Mouse (Mus musculus): ENCODE data around the gene Apobec2. TPM values are rescaled to one million over a fixed set of nuclear protein-coding genes. Genes with fewer than 3 reads are reported as not detected.

Apobec2 gene
- total RNA-seq, 1 experiment from 2014 or later: 0.05 TPM

DNA sequence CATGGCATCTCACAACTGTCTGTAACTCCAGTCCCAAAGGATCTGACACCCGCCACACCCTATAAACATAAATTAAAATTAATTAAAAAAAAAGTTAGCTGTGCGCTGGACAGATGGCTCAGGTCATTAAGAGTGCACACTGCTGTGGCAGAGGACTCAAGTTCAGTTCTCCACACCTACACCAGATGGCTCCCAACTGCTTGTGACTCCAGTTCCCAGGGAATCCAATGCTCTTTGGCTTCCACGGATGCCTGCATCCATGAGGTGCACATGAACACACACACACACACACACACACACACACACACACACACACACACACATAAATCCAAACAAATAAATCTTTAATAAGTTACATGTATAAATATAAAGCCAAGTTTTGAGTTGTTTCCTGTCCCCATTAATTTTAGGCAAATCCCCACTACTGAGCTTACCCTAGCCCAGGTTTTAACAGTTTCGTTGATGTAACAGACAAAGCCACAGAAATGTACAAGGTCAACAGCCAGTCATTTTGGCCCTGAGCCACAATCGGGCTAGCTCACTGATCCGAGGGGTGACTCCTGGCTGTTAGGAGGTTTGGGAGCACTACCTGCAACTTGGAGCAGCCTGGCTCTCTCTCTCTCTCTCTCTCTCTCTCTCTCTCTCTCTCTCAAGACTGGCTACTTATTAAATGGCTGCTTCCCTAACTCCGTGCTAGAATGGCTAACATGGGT lies 10.2 kb upstream of the Apobec2 start:
- no peak for ATAC-seq (replicated peaks; ENCODE audit: low read depth, poor library complexity, severe bottlenecking)

DNA sequence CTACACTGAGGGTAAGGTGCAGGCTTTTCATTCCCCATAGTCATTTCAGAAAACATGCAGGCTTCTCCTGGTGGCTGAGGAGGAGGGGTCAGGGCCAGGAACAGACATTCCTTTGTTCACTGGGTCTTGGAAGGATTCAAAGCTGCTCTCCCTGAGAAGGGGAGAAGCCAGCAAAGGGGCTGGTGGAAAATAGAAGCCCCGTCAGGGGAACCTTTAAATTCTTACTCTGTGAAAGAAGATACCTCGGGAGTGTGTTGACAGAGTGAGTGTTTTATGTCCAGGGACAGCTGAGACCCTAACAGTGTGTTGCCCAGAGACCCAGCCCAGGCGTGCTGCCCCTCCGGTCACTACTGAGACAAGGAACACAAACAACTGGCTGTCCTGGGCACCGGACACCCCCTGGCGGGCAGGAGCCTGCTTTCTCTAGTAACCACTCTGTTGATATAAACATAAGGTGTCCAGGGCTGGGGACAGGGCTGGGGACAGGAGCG lies 4.7 kb upstream of the Apobec2 start:
- no peak for ATAC-seq (replicated peaks; ENCODE audit: low read depth, poor library complexity, severe bottlenecking)

DNA sequence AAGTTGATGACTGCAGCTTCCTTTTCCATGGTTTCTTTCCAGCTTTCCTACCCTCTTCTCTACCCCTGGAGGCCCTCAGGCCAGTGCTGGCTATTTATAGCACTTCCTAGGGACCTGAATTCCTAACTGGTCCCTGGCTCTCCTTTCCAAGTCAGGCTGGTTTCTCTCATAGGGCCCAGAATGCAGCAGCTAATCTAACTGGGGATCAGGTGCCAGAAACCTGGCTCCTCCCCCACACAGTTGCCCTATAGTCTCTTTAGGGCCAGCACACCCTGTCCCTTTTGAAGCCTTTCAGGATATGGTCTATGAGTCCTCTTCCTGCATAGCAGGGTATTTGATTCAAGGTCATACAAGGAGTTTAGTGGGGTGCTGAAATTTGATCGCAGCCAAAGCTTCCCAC lies 3.8 kb upstream of the Apobec2 start:
- no peak for ATAC-seq (replicated peaks; ENCODE audit: low read depth, poor library complexity, severe bottlenecking)

DNA sequence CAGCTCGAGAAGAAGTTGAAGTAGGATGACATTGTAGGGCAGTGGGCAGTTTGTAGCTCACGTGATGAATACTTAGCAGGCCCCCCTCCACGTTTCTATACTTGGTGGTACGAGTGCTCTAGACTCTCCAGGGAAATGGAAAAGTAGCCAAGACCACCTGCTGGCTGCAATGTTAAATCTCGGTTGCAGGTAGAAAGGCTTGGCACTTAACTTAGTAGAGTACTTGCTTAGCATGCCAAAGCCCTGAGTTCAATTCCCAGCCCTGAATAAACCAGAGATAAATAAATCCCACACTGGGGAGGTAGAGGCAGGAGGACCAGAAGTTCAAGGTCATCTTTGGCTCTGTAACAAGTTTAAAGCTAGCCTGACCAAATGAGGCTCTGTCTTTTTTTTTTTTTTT lies 1.7 kb upstream of the Apobec2 start:
- no peak for ATAC-seq (replicated peaks; ENCODE audit: low read depth, poor library complexity, severe bottlenecking)

DNA sequence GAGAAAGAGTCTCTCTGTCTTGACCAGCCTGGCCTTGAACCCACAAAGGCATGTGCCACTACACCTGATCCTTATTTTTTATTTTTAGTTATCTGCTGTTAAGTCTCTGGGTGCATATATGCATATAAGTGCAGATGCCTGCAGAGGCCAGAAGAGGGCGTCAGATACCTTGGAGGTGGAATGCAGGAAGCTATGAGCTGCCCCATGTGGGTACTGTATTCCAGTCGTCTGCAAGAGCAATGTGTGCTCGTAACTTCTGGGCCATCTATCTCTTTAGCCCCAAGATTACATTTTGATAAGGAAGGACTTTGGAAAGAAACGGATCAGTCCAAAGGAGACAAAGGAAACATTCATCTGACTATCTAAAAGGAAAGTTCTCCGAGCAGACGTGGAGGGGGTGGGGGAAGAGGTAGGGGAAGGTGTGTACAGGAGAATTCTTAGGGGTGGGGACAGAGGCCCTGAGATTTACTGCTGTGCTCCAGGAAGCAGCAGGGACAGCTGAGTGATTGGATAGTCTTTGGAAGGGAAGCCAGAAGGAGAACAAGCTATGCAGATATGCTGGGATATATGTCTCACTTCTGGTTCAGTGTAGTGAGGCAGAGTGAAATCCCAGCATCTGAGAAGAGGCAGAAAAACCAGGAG lies 1.1 kb upstream of the Apobec2 start:
- ATAC-seq (replicated peaks; ENCODE audit: low read depth, poor library complexity, severe bottlenecking): no peak

DNA sequence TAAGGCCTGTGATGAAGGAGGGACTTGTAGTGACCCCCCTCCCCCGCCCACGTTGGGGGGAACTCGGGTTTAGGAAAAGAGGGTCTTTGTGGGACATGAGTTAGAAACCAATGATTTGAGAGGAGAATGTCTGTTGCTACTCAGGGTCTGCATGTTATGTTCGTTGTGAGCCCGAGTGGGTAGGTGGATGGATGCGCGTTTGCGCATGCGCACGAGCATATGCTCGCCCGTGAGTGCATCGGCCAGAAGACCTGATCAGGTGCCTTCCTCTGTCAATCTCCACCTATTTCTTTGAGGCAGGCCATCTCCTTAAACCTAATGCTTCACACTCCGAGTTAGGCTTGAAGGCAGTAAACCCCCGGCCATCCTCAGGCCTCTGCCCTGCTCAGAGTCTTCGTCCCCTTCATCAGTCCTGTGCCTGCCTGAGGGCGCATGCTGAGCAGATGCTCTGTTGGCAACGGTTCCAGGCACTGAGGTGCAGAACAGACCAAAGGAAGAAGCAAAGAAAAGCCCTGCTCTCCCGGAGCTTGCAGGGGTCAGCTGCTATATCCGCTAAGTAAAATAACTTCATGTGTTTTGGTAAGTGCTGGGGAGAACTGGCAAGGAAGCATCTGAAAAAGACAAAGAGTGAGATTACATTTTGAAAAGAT lies 401 bp upstream of the Apobec2 start:
- ATAC-seq (replicated peaks; ENCODE audit: low read depth, poor library complexity, severe bottlenecking): no peak

DNA sequence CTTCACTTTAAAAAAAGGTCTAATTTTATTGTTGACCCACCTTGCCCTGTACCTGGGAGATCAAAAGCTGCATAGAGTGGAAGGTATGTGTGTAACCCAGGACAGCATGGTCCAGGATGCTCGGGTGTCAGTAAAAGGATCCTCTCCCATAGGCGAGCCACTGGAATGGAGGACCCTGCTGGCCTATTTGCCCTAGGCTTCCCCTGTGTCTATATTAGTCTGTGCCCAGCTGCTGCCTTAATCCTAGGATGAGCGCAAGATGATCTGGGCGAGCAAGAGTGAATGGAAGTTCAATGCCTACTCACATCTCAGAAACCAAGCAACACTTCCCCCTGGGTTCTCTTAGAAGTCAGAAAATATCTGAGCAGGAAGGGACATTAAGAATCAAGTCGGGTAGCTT lies 1.7 kb downstream of the Apobec2 start:
- no peak for ATAC-seq (replicated peaks; ENCODE audit: low read depth, poor library complexity, severe bottlenecking)

DNA sequence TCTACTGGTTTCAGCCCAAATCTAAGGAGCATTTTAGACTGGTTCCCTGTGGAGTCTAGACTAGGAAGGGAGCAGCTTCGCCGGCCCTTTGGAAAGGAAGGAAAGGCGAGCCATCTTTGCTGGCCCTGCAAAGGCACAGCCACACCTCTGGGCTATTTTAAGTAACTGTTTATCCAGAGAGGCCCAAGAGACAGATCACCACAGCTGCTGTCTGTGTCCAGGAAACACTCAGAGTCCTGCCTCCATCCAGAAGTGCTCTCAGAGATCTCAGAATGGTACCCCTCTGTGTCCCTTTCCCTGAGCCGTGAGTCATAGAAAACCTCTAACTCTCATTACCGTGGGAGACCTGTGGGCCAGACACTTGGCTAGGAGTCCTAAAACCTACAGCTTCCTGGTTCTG lies 2.3 kb downstream of the Apobec2 start:
- ATAC-seq (replicated peaks; ENCODE audit: low read depth, poor library complexity, severe bottlenecking): no peak

DNA sequence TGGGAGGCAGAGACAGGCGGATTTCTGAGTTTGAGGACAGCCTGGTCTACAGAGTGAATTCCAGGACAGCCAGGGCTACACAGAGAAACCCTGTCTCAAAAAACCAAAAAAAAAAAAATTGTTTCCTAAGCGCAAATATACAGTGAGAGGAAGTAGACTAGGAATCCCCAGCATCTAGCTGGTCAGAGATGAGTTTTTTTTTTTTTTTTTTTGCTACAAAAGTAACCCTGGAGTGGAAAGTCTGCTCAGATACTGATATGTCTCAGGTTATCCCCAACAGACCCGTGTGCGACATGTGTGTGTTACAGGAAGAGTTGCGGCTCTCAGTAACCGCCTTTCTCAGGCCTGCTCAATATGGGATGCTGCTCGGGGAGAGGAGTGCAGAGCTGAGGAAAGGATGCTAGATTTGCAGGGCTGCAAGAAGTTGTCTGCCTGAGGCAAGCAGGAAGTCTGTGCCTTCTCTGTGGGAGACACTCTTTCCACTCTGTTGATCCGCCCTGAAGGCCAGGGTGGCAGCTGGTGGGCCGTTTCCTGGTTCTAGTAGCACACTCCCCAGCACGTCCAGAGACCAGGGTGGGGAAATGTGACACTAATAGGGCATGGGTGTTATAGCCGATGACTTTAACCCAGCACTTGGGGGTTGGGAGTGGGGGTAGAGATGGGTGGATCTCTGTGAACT lies 4.7 kb downstream of the Apobec2 start:
- ATAC-seq (replicated peaks; ENCODE audit: low read depth, poor library complexity, severe bottlenecking): peak; percentile 46

DNA sequence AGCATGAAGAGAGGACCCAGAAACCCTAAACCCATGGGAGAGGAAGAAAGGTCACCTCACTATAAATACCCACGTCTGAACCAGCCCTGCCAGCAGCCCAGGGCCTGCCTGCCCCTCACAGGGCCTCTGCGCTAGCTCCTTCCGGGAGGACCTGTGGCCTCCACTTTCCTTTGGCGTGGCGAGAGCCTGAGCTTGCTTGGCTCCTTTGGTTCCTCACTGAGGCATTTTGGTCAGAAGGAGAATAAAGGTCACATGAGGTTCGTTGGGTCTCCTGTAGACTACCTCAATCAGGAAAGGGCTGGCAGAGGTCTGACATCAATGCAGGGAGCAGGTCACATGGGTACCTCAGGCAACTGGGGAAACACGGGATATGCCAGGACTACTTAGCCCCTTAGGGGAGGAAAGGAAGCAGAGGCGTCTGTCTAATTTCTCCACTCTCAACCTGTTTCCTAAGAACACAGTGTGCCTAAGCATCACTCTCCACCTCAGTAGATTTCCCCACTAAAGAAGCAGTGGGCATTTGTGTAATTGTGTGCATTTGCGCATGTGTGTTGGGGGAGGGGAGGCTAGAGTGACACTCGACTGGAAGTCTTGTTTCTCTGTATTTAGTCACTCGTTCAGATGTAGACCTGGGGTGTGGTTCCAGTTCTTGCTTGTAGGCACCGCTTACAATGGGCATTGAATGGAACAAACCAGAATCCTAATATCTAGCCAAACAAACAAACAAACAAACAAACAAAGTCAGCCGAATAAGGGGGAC lies 5.6 kb downstream of the Apobec2 start:
- no peak for ATAC-seq (replicated peaks; ENCODE audit: low read depth, poor library complexity, severe bottlenecking)

DNA sequence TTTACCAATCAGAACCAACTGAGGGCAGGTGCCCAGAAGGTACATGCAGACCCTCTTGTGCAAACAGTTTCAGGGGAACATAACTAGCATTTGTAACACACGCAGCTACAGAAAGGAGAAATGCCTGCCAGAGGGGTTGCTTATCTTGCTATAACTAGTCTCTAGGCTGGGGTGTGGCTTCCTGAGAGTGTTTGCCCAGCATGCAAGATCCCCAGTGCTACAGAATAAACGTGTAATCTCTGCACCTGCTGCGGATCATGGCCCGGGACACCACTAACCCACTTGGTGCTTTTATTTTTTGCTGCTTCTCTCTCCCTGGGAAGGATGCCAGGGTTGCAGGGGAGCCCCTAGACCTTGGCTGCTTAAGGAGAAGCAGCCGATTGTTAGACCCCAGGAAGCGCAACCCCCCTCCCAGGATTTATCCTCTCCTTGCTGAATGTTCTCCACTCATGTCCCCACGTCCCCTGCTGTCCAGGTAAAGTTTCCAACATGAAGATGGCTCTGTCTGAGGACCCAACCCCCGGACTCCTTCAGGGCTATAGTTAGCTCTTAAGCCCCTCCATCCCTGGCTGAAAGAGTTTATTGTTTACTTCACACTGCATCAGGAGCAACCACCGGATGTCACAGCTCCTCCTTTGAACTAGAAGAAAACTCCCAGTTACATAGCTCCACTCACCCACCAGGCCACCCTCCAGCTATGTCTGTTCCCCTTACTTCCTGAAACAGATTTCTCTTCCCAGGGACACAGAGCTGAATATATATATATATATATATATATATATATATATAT lies 6.7 kb downstream of the Apobec2 start:
- ATAC-seq (replicated peaks; ENCODE audit: low read depth, poor library complexity, severe bottlenecking): peak; percentile 88

DNA sequence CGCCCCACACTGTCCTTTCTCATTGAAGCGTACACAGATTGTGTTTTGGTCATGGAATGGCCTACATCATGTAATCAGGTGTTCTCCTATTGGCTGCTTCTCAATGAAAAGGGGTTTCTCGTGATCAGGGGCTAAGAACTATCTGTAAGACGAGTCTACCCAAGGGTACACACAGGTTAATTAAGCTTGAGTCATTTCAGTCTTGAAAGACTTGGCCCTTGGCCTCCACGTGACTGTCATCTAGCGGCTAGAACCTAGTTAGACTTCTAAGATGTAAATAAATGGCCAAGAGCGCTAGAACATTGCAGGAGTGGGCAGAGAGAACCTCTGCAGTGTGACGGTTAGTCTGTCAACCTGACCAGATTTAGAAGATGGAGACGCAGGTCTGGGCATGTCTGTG lies 8.5 kb downstream of the Apobec2 start:
- no peak for ATAC-seq (replicated peaks; ENCODE audit: low read depth, poor library complexity, severe bottlenecking)

DNA sequence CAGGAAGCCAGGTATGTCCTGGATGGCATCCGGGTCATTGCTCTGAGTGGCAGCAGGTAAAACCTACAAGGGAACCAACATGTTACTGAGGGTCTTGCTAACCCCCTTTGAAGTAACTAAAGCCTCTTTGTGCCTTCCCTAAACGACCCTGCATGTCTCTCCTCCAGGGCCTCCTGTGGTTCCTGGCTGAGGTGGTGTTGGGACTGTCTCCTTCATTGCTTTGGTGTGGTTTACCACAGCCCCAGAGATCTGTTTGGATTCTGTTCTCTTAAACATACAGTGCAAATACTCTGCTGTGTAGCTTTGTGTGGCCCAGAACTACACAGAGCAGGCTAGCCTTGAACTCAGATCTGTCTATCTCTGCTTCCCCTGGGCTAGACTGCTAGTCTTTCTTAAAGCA lies 13.2 kb downstream of the Apobec2 start:
- ATAC-seq (replicated peaks; ENCODE audit: low read depth, poor library complexity, severe bottlenecking): peak; percentile 34

DNA sequence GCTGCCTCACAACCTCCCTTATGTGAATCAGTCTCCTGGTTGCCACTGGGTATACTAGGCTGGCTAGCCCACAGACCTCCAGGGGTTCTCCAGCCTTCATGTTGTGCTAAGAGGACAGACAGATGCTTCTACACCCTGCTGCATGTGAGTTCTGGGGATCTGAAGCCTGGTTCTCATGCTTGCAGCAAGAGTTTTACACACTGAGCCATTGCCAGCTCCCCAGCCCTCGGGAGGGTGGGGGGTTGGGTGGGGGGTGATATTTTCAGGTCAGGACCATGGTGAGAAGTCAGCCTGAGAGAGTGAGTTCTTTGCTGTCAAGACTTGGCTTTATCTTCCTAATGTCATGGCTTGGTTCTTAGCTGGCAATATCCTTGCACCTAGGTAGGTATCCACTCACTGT lies 13.9 kb downstream of the Apobec2 start:
- ATAC-seq (replicated peaks; ENCODE audit: low read depth, poor library complexity, severe bottlenecking): 0 out of 2 replicates have a peak, but pooled peaks have one; percentile 7

DNA sequence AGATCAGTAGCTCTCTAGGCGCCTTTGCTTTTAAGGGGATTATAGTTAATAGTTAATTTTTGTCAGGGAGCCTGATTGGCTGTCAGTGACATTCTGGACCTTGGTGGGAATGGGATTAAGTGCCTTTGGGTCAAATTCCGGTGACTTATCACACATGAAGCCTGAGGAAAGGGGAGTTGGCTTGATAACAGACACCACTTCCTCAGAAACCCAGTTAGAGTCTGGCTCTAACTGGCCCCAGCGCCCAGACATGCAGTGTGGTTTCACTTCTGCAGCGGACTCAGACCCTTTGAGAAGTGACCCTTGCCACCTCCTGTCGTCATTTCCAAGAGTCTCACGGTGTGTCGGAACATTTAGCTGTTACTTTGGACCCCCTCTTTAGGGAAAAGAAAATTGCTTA lies 14.6 kb downstream of the Apobec2 start:
- ATAC-seq (replicated peaks; ENCODE audit: low read depth, poor library complexity, severe bottlenecking): peak; percentile 85

DNA sequence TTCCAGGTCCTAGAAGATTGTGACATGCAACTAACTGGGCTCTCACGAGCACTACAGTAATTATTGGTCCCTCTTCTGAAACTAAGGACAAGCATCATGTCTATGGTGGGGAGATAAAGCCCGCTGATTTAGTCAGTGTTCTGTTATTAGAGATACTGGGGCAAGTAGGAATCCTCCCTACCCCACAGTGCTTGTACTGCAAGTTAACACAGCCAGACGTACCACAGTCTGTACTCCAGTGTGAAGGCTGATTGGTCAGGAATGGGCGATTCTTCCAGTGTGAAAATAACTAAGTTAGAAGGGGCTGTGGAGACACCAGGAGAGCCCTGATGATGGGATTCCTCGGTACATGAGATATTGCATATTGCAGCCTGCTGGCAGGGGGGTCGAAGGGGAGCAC lies 15.2 kb downstream of the Apobec2 start:
- no peak for ATAC-seq (replicated peaks; ENCODE audit: low read depth, poor library complexity, severe bottlenecking)

DNA sequence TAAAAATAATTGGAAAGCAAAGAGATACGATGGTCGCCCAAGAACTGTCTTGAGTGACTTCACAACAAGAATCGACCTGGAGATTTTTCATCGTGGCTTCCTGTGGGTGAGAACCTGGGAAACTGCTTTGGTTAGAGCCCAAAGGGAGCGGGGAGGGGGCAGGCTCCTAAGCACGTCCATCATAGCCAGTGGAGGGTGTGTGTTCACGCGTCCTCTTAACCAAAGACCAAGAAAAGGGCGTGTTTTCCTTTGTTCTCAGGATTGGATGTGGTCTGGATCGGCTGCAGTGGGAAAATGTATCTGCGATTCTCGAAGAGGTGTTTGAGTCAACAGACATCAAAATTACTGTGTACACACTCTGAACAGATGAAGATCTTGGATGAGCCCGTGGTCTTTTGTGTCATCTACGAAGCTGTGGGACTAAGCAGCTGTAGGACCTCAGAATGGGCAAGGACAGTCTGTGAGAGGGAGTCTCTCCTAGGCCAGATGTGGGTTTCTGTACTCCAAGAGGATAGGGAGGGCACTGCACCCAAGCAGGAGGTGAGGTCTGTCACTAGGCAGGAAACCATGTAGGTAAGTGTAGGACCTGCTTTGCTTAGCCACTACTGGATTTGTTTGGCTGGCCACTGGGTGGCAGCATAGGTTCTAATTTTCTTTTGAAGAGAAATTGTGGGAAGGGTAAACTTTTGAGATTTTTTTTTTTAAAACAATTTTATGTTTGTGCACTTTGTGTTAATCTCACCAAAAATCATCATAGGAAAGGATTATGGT lies 16.1 kb downstream of the Apobec2 start:
- ATAC-seq (replicated peaks; ENCODE audit: low read depth, poor library complexity, severe bottlenecking): peak; percentile 63

DNA sequence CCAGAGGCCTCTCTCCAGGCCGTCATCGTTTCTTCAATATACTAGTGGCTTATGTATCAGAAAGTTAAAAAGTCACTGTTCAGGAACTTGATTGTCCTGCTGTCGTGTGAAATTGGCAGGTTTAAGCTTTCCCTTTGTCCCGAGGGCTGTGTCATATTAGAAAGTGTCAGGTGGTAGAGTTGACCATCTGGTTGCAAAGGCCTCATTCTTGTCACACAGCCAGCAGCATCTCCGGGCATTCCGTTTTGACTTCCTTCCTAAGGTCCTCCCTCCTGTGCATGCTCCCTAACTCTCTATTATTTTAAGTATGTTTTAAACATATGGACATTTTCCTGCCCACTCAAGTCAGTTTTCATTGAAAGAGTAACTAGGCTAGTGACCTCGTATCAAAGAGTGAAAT lies 16.7 kb downstream of the Apobec2 start:
- no peak for ATAC-seq (replicated peaks; ENCODE audit: low read depth, poor library complexity, severe bottlenecking)

DNA sequence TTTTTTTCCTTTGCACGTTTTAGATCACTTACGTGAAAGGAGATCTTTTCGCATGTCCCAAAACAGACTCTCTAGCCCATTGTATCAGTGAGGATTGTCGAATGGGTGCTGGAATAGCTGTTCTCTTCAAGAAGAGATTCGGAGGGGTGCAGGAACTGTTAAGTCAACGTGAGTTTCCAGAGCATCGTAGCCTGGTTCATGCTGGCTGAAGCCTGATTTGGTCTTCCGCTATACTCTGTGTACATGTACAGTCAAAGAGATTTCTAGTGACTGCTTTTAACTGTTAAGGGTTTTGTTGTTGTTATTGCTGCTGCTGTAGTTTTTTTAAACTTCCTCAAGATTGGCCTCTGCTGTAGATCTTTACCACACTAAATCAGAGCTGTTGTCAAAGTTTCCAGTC lies 21.5 kb downstream of the Apobec2 start:
- no peak for ATAC-seq (replicated peaks; ENCODE audit: low read depth, poor library complexity, severe bottlenecking)

All from common myeloid progenitor, adult 5-6 weeks (primary cell).